Mouse (Mus musculus): ENCODE data around the gene Usp10. TPM values are rescaled to one million over a fixed set of nuclear protein-coding genes. Genes with fewer than 3 reads are reported as not detected.

The Usp10 gene
- total and polyA plus RNA-seq, 3 experiments: 93.9 to 133 (median 96.5) TPM

Other genes with a start within 250 kb of the Usp10 start
- gene Wfdc1, start 244.0 kb upstream of the Usp10 start, total RNA-seq (2021): 10 to 100 TPM; 17.0 to 21.0 TPM
- 41.3 and 51.7 TPM in 2 replicates for gene Wfdc1, start 244.0 kb upstream of the Usp10 start, polyA plus RNA-seq (2012; rRNA removed)
- gene Atp2c2, start 210.4 kb upstream of the Usp10 start, total RNA-seq (2021): under 1 TPM; 0.24 to 0.46 TPM
- not detected in 2 replicates for gene Atp2c2, start 210.4 kb upstream of the Usp10 start, polyA plus RNA-seq (2012; rRNA removed)
- gene Tldc1, start 131.9 kb upstream of the Usp10 start, total RNA-seq (2021): 10 to 100 TPM in 1 of 2 experiments, 1 to 10 TPM in 1; 8.4 to 12.7 TPM
- gene Tldc1, start 131.9 kb upstream of the Usp10 start, polyA plus RNA-seq (2012; rRNA removed): 13.0 and 13.2 TPM in 2 replicates
- 10 to 100 TPM; 45.4 to 50.4 TPM for gene Cotl1, start 69.8 kb upstream of the Usp10 start, total RNA-seq (2021)
- 156 TPM in 2 replicates for gene Cotl1, start 69.8 kb upstream of the Usp10 start, polyA plus RNA-seq (2012; rRNA removed)
- gene Klhl36, start 48.1 kb upstream of the Usp10 start, total RNA-seq (2021): 10 to 100 TPM in 1 of 2 experiments, 1 to 10 TPM in 1; 4.3 to 11.3 TPM
- gene Klhl36, start 48.1 kb upstream of the Usp10 start, polyA plus RNA-seq (2012; rRNA removed): 19.8 and 25.5 TPM in 2 replicates
- gene Gm20388, start 481 bp downstream of the Usp10 start, total RNA-seq (2021): 1 to 10 TPM; 5.9 to 9.9 TPM
- gene Gm20388, start 481 bp downstream of the Usp10 start, polyA plus RNA-seq (2012; rRNA removed): 43.6 and 50.1 TPM in 2 replicates
- gene Crispld2, start 82.1 kb downstream of the Usp10 start, total RNA-seq (2021): 10 to 100 TPM; 15.5 to 19.5 TPM
- gene Crispld2, start 82.1 kb downstream of the Usp10 start, polyA plus RNA-seq (2012; rRNA removed): 17.6 and 20.4 TPM in 2 replicates
- 10 to 100 TPM; 41.2 to 55.9 TPM for gene Zdhhc7, start 191.1 kb downstream of the Usp10 start, total RNA-seq (2021)
- gene Zdhhc7, start 191.1 kb downstream of the Usp10 start, polyA plus RNA-seq (2012; rRNA removed): 104 and 124 TPM in 2 replicates
- 100 to 1,000 TPM in 1 of 2 experiments, 10 to 100 TPM in 1; 98.5 to 118 TPM for gene 6430548M08Rik, start 203.8 kb downstream of the Usp10 start, total RNA-seq (2021)
- gene 6430548M08Rik, start 203.8 kb downstream of the Usp10 start, polyA plus RNA-seq (2012; rRNA removed): 107 and 149 TPM in 2 replicates